Mouse (Mus musculus): ENCODE data around the gene Atp9a. TPM values are rescaled to one million over a fixed set of nuclear protein-coding genes. Genes with fewer than 3 reads are reported as not detected.
A peak's percentile ranks its signal among the peaks of the same experiment; 100 is the strongest.

Gene Atp9a
- polyA plus RNA-seq, 1 experiment: 28.9 TPM

GRCm38 (mm10) chr2:168683520-168684150 lies 58.6 kb downstream of the Atp9a start:
- no peak overlapping the region for H3K27ac ChIP-seq (ENCODE audit: insufficient read depth, low read length)
- no peak for TF ChIP-seq CTCF (IDR thresholded peaks at IDR 0.05; ENCODE audit: low read depth, low read length)
- TF ChIP-seq POLR2A (IDR thresholded peaks at IDR 0.05; ENCODE audit: insufficient read depth, low read length): no peak
- no peak for TF ChIP-seq EP300 (IDR thresholded peaks at IDR 0.05; ENCODE audit: insufficient read depth, low read depth, low read length)

GRCm38 (mm10) chr2:168682721-168683120 lies 59.5 kb downstream of the Atp9a start:
- no peaks in the 10 kb centered on the region for H3K27me3 ChIP-seq (ENCODE audit: control insufficient read depth, insufficient read depth, low read length, poor library complexity, severe bottlenecking)
- H3K27ac ChIP-seq (ENCODE audit: insufficient read depth, low read length): no peak overlapping the region
- TF ChIP-seq POLR2A (IDR thresholded peaks at IDR 0.05; ENCODE audit: insufficient read depth, low read length) (no peak), EP300 (IDR thresholded peaks at IDR 0.05; ENCODE audit: insufficient read depth, low read depth, low read length) (no peak), CTCF (IDR thresholded peaks at IDR 0.05; ENCODE audit: low read depth, low read length) (no peak)
- H3K9ac ChIP-seq (ENCODE audit: low read depth, poor library complexity, severe bottlenecking): no peak overlapping the region
- H3K9me3 ChIP-seq (replicated peaks; ENCODE audit: control insufficient read depth, insufficient read depth, low read length, poor library complexity, severe bottlenecking): no peaks in the 10 kb centered on the region
- no peak overlapping the region for H3K4me3 ChIP-seq (ENCODE audit: low read depth, low read length)
- no peaks in the 10 kb centered on the region for H3K36me3 ChIP-seq (ENCODE audit: control insufficient read depth, insufficient read depth, low read length, poor library complexity, severe bottlenecking)
- no peaks in the 10 kb centered on the region for H3K4me1 ChIP-seq (ENCODE audit: control insufficient read depth, insufficient read depth, low read length)

More at GRCm38 (mm10) chr2:168683520-168684150, 58.6 kb downstream of the Atp9a start:
- no peaks in the 10 kb centered on the region for H3K36me3 ChIP-seq (ENCODE audit: control insufficient read depth, insufficient read depth, low read length, poor library complexity, severe bottlenecking)
- no peaks in the 10 kb centered on the region for H3K27me3 ChIP-seq (ENCODE audit: control insufficient read depth, insufficient read depth, low read length, poor library complexity, severe bottlenecking)
- peaks cover 4% of the 10 kb centered on the region for H3K4me1 ChIP-seq (ENCODE audit: control insufficient read depth, insufficient read depth, low read length)
- H3K9ac ChIP-seq (ENCODE audit: low read depth, poor library complexity, severe bottlenecking): no peak overlapping the region
- no peak overlapping the region for H3K4me3 ChIP-seq (ENCODE audit: low read depth, low read length)
- H3K9me3 ChIP-seq (replicated peaks; ENCODE audit: control insufficient read depth, insufficient read depth, low read length, poor library complexity, severe bottlenecking): no peaks in the 10 kb centered on the region

GRCm38 (mm10) chr2:168681531-168681930 lies 60.7 kb downstream of the Atp9a start:
- no peaks in the 10 kb centered on the region for H3K27me3 ChIP-seq (ENCODE audit: control insufficient read depth, insufficient read depth, low read length, poor library complexity, severe bottlenecking)
- TF ChIP-seq EP300 (IDR thresholded peaks at IDR 0.05; ENCODE audit: insufficient read depth, low read depth, low read length) (no peak), POLR2A (IDR thresholded peaks at IDR 0.05; ENCODE audit: insufficient read depth, low read length) (no peak)
- H3K36me3 ChIP-seq (ENCODE audit: control insufficient read depth, insufficient read depth, low read length, poor library complexity, severe bottlenecking): no peaks in the 10 kb centered on the region
- H3K4me1 ChIP-seq (ENCODE audit: control insufficient read depth, insufficient read depth, low read length): no peaks in the 10 kb centered on the region
- H3K27ac ChIP-seq (ENCODE audit: insufficient read depth, low read length): no peak overlapping the region
- no peaks in the 10 kb centered on the region for H3K9me3 ChIP-seq (replicated peaks; ENCODE audit: control insufficient read depth, insufficient read depth, low read length, poor library complexity, severe bottlenecking)
- H3K9ac ChIP-seq (ENCODE audit: low read depth, poor library complexity, severe bottlenecking): no peak overlapping the region
- no peak overlapping the region for H3K4me3 ChIP-seq (ENCODE audit: low read depth, low read length)

- no peaks in the 10 kb centered on the region for H3K27me3 ChIP-seq (ENCODE audit: control insufficient read depth, insufficient read depth, low read length, poor library complexity, severe bottlenecking)
- peak overlapping the region; percentile 16; the same call in 1 of the 2 replicates for H3K27ac ChIP-seq (ENCODE audit: insufficient read depth, low read length)
- peak overlapping the region; percentile 62 for H3K4me3 ChIP-seq (ENCODE audit: low read depth, low read length)
- no peaks in the 10 kb centered on the region for H3K9me3 ChIP-seq (replicated peaks; ENCODE audit: control insufficient read depth, insufficient read depth, low read length, poor library complexity, severe bottlenecking)
- H3K36me3 ChIP-seq (ENCODE audit: control insufficient read depth, insufficient read depth, low read length, poor library complexity, severe bottlenecking): no peaks in the 10 kb centered on the region
- TF ChIP-seq CTCF (IDR thresholded peaks at IDR 0.05; ENCODE audit: low read depth, low read length): peak; percentile 82
- TF ChIP-seq EP300 (IDR thresholded peaks at IDR 0.05; ENCODE audit: insufficient read depth, low read depth, low read length): no peak
- H3K4me1 ChIP-seq (ENCODE audit: control insufficient read depth, insufficient read depth, low read length): no peaks in the 10 kb centered on the region
- no peak overlapping the region for H3K9ac ChIP-seq (ENCODE audit: low read depth, poor library complexity, severe bottlenecking)
These were observed 62.6 kb downstream of the Atp9a start for GRCm38 (mm10) chr2:168679381-168680199.

- H3K36me3 ChIP-seq (ENCODE audit: control insufficient read depth, insufficient read depth, low read length, poor library complexity, severe bottlenecking): no peaks in the 10 kb centered on the region
- H3K27me3 ChIP-seq (ENCODE audit: control insufficient read depth, insufficient read depth, low read length, poor library complexity, severe bottlenecking): no peaks in the 10 kb centered on the region
- H3K4me3 ChIP-seq (ENCODE audit: low read depth, low read length): no peak overlapping the region
- no peaks in the 10 kb centered on the region for H3K4me1 ChIP-seq (ENCODE audit: control insufficient read depth, insufficient read depth, low read length)
- no peak overlapping the region for H3K27ac ChIP-seq (ENCODE audit: insufficient read depth, low read length)
- no peaks in the 10 kb centered on the region for H3K9me3 ChIP-seq (replicated peaks; ENCODE audit: control insufficient read depth, insufficient read depth, low read length, poor library complexity, severe bottlenecking)
- TF ChIP-seq EP300 (IDR thresholded peaks at IDR 0.05; ENCODE audit: insufficient read depth, low read depth, low read length) (no peak), POLR2A (IDR thresholded peaks at IDR 0.05; ENCODE audit: insufficient read depth, low read length) (no peak), CTCF (IDR thresholded peaks at IDR 0.05; ENCODE audit: low read depth, low read length) (no peak)
- H3K9ac ChIP-seq (ENCODE audit: low read depth, poor library complexity, severe bottlenecking): no peak overlapping the region
These were observed 63.4 kb downstream of the Atp9a start for GRCm38 (mm10) chr2:168678662-168679294.
